30 mouse cellular contexts compared by ENCODE assay signal in the genomic region with DNA sequence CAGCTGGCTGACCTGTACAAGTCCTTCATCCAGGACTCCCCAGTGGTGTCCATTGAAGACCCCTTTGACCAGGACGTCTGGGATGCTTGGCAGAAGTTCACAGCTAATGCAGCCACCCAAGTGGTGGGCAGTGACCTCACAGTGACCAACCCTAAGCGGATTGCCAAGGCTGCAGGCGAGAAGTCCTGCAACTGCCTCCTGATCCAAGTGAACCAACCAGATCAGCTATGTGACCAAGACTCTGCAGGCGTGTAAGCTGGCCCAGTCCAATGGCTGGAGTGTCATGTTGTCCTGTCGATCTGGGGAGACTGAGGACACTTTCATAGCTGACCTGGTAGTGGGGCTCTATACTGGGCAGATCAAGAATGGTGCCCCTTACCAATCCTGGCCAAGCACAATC. TPM values are rescaled to one million over a fixed set of nuclear protein-coding genes. Genes with fewer than 3 reads are reported as not detected.
"Had no signal": no experiment of that assay in that cellular context is flagged by ENCODE, and none has a peak within 500 bp of the region (broad histone marks: within the 10 kb centered on the region; RNA-seq: fewer than 3 reads in every experiment).

No protein-coding gene starts in this region.

- H3K4me2 ChIP-seq: embryonic facial prominence, embryonic 12.5 days; embryonic facial prominence, embryonic 13.5 days; embryonic facial prominence, embryonic 15.5 days; forebrain, embryonic 12.5 days; forebrain, embryonic 13.5 days; forebrain, embryonic 15.5 days; heart, embryonic 11.5 days had no signal

- H3K36me3 ChIP-seq: forebrain, embryonic 15.5 days had no signal

- H3K27ac ChIP-seq: embryonic facial prominence, embryonic 10.5 days; embryonic facial prominence, embryonic 12.5 days; embryonic facial prominence, embryonic 13.5 days; embryonic facial prominence, embryonic 15.5 days; forebrain, embryonic 12.5 days; forebrain, embryonic 13.5 days; forebrain, embryonic 15.5 days; gastrocnemius, adult 2 months; heart, adult 2 months had no signal

- H3K9me3 ChIP-seq: embryonic facial prominence, embryonic 10.5 days; embryonic facial prominence, embryonic 12.5 days; embryonic facial prominence, embryonic 13.5 days; embryonic facial prominence, embryonic 15.5 days; forebrain, embryonic 12.5 days; forebrain, embryonic 13.5 days; forebrain, embryonic 15.5 days had no signal

- H3K9ac ChIP-seq: embryonic facial prominence, embryonic 12.5 days; embryonic facial prominence, embryonic 13.5 days; embryonic facial prominence, embryonic 15.5 days; forebrain, embryonic 12.5 days; forebrain, embryonic 13.5 days; forebrain, embryonic 15.5 days; forebrain, postnatal 0 days had no signal

- H3K4me3 ChIP-seq: embryonic facial prominence, embryonic 10.5 days; embryonic facial prominence, embryonic 12.5 days; embryonic facial prominence, embryonic 13.5 days; embryonic facial prominence, embryonic 15.5 days; erythroblast, embryonic 14.5 days; forebrain, embryonic 12.5 days; forebrain, embryonic 13.5 days; forebrain, embryonic 15.5 days; gastrocnemius, adult 2 months; heart, adult 2 months had no signal

- DNase-seq: cerebellum, adult 2 months; cerebellum, adult 8-10 months; cerebellum, adult 9-10 months; cerebellum, adult 9-11 months; cerebellum, postnatal 10 days; cerebellum, postnatal 14 days; cerebellum, postnatal 25 days; cerebellum, postnatal 36 days; embryo, embryonic 11 days; forebrain, postnatal 0 days; gastrocnemius, adult 2 months; gastrocnemius, postnatal 10 days; gastrocnemius, postnatal 14 days; gastrocnemius, postnatal 25 days; gastrocnemius, postnatal 36 days; heart, adult 18-20 months; heart, adult 2 months had no signal

- ATAC-seq: forebrain, embryonic 13.5 days; forebrain, embryonic 14.5 days; forebrain, embryonic 15.5 days; forebrain, embryonic 16.5 days; forebrain, postnatal 0 days had no signal

- H3K4me1 ChIP-seq: embryonic facial prominence, embryonic 10.5 days; embryonic facial prominence, embryonic 12.5 days; embryonic facial prominence, embryonic 13.5 days; embryonic facial prominence, embryonic 15.5 days; forebrain, embryonic 12.5 days; forebrain, embryonic 13.5 days; forebrain, embryonic 15.5 days had no signal

- H3K27me3 ChIP-seq: embryonic facial prominence, embryonic 12.5 days; embryonic facial prominence, embryonic 13.5 days; embryonic facial prominence, embryonic 15.5 days; forebrain, embryonic 12.5 days; forebrain, embryonic 13.5 days; forebrain, embryonic 15.5 days had no signal

RNA-seq across cellular contexts. Expression of gene 1500015O10Rik, which starts 56.3 kb away (rescaled TPM):
- total RNA-seq: common myeloid progenitor, adult 5-6 weeks; granulocyte monocyte progenitor cell, adult 5-6 weeks had no signal
- polyA plus RNA-seq: embryonic facial prominence, embryonic 10.5 days; erythroblast, embryonic 14.5 days had no signal
